Mouse (Mus musculus) kidney, adult 9 months (tissue): ENCODE data around the gene Cyth2.

Source experiments
- DNase-seq: peaks from one replicate; pipeline ENCODE4 v3.0.0; 2022

Gene Cyth2

DNA sequence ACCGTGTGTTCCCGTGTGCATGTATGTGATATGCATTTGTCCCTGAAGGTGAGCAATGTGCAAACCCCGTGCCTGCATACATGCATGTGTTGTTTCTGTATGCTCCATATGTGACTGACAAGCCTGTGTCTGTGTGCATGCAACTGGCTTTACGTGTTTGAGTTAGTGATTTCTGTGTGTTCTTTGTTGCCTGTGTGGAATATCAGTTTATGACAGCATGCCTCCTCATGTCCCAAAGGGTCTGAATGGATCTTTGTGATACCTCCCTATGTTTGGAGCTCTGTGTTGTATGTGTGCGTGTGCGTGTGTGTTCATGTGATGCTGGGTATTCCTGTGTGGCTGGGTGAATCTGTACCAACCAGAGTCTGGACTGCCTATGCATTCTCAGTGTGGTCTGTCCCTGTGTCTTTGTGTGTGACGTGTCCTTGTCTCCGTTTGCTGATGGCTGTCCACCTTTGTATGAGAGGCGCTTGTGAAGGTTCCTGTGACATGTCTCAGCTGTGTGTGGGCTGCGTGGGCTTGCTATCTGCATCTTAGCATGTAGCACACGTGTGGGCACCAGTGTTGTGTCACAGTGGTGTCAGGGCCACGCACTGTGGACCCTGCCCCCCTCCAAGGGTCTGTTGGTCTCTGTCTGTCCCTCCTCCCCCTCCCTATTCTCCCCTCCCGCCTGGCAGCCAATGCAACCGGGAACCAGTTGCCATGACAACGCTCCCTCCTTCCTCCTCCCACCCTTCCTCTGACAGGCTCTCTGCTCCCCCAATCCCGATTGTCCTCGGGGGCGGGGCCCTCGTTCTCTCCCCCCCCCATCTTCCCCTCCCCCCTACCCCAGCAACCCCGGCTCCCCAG is 29.6 kb downstream of the Cyth2 start, which contains the start of gene Sult2b1:
Sult2b1 (minus strand) TSS at position 146 of the 849 bp plus-strand sequence.
- DNase-seq, result peak; percentile 56

DNA sequence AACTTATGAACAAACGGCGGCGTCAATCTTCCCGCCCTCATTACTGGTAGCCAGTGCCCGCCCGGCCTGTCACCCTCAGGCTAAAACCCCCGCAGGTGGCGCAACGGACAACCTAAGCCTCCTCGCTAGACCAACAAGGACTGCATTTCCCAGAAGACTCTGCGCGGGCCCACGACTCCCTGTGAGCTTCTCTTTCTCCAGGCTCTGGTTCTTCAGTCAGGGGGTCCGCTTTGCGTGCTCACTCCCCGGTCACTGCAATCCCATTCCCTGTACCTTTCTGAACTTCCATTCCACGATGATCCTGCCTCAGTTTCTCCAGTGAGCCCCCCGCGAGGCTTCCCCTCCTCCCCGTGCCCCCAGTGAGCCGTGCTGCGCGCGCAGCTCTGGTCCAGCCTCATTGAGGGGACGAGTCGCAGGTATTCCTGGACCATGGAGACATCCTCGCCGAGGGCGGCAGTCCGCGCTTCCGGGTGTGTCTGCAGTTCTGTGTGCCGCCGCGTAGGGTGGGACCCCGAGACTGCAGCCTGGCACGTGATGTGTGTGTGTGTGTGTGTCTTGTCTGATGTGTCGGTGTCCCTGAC is 30.8 kb downstream of the Cyth2 start, which contains the start of gene Lmtk3:
Lmtk3 (plus strand) TSS at position 228 of the 581 bp plus-strand sequence.
- DNase-seq, result peak; percentile 54

DNA sequence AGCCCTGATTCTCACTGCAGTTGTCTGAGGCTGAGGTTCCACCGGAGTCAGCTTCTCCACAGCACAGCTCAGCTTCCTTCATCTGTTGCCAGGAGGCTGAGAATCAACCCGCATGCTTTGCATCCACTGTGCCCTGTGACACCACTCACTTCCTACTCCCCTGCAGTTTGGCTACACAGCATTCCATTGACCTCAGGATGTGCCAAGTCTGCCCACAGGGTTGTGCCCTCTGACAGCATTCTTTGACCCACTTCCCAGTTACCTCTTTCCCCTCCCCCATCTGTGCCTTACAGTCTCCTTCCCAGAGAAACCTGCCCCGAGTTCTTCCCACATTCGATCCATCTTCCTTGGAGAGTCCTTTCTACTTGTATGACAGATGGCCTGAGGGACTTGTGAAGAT is 32.1 kb downstream of the Cyth2 start:
- DNase-seq, result no peak

DNA sequence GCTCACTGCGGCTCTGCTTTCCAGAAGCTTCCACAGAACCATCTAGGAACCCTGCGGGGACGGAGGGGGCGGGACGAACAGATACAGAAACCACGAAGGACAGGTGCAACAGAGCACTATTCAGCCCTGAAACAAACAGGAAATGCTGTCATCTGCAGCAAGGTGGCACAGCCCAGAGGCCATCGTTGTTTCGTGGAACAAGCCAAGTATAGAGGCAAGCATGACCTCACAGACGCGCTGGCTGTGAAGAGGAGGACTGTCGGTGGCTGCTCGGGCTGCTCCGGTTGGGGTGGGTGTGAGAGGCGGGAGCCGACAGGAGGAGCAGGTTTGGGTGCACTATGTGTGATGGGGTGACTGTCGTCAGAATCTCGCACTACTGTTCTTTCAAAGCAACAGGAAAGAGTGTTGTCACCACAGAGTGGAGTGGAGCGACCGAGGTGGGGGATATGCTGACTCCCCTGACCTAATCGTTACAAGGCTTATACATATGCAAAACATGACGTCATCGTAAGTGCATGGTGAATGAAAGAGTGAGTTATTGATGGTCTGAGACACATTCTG is 35.2 kb downstream of the Cyth2 start:
- no peak for DNase-seq

DNA sequence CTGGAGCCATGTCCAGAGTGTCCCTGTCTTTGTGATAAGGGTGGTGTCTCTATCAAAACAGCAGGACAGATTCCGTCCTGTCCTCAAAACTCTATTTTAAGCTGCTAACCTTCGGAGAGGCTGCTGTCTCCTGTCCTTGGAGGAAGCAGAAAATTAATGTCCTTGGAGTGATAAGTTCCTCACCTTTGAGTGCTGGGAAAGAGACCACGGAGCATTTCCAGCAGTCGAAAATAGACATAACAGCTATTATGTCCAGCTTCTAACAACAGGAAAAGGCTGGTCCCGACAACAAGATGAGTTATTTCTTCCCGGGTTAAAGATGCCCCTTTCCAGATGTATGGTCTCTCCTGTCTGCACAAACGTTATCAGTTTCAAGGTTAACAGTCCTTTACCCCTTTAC is 39.1 kb downstream of the Cyth2 start:
- DNase-seq, result peak; percentile 58

DNA sequence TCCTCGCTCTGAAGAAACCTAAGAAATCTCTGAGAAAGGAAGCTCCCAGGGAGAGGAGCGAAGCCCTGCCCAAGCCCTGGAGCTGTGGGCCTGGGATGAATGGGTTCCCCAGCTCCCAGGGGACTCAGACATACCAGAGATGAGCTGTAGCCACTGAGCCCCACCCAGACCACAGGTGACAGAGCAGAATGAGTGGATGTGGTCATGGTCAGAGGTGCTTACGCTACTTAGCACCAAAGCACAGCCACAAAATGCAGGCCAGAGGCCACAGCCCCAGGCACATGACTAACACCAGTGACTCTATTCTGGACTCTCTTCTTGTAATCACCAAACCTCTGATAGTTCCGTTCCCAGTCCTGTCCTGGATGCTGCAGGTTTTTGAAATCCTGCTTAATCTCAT is 43.3 kb downstream of the Cyth2 start:
- DNase-seq, result no peak

DNA sequence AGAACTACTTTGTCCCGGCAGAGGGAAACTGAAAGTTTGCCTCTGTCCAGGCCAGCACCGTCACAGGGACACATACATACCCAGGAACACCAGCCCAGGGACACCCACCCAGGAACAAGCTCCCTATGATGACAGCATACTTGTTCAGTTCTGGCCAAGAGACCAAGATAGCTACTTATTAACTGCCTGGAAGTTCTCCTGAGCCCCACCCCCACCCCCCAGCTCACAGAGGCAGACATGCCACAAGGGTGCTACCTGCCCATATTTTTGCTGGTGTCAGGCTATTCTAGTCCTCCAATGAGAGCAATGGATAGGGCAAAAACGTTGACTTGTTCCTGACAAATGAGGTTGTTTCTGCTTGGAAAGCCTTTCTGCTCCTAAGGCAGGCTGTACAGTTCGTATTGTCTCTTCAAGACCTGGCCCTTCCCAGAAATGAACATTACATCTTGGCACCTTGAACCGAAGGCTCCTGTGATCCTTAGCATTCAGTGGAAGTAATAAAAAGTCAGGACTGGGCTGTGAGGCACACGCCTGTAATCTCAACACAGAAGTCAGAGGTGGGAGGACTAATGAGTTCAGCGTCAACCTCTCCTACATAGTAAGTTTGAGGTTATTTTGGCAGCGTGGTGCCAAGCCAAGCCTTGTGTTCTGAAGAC is 43.8 kb downstream of the Cyth2 start:
- peak; percentile 41 for DNase-seq

DNA sequence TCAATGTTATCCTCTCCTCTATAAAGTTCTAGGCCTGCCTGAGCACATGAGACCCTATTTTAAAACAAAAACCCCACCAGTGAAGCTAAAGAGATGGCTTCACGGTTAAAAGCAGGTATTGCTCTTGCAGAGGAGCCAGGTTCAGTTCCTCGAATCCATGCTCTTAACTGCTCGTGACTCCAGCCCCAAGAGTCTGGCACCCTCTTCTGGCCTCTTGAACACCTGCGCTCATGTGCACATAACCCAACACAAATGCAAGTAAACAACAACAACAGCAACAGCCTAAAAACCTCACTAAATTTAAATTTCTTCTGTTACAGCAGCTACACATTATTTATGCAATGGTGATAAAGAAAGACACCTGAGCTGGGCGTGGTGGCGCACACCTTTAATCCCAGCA is 46.9 kb downstream of the Cyth2 start:
- DNase-seq, result no peak

DNA sequence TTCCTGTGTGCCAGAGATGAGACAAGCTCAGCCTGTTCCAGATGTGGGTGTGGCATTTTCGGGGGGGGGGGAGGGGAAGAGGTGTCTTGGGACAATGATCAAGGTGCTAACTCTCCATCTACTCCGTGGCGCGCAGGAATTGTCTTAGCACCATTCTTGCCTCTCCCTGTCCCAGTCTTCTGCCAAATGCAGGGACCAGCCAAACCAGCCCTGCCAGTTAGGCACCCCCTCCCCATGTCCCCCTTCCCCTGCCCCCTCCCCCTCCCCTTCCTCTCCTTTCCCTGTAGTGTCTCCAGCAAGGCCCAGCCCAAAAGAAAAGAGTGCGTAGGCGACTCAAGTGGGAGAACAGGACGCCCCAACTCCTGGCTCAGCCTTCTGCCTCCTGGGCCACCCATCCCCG is 47.6 kb downstream of the Cyth2 start:
- DNase-seq, result no peak

DNA sequence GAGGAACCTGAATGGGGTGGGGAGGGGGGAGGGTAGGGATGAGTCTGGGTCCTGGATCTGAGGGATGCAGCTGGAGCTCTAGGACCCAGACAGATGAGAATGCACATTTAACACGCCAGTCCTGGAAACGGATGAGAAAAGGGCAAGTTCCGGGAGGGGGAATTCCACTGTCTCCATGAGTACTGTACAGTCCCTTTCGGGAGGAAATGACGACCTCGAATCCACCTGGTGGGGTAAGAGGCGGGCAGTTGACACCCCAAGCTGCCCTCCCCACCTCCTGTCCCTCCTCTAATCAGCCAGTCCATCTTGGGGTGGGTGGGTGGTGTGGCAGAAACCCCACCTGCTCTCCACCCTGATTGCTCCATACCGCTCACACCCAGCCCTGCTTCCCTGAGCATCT is 48.4 kb downstream of the Cyth2 start:
- DNase-seq, result no peak

DNA sequence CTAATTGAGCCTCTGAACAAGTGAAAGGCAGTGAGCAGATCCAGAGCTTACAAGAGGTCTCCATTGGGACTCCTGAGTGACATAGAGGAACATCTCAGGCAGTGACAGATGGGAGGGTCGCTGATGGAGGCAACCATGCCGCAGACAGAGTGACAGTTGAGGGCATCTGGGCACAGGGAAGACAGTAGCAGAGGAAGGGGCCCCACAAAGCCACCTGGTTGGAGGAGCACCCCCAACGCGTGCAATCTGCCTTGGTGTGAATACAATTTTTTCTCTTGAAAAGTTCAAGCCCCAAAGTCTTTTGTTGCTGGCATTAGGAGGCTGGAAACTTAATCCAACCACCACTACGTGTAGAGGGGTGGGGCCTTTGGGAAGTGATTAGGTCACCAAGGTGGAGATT is 54.2 kb downstream of the Cyth2 start:
- DNase-seq, result no peak

DNA sequence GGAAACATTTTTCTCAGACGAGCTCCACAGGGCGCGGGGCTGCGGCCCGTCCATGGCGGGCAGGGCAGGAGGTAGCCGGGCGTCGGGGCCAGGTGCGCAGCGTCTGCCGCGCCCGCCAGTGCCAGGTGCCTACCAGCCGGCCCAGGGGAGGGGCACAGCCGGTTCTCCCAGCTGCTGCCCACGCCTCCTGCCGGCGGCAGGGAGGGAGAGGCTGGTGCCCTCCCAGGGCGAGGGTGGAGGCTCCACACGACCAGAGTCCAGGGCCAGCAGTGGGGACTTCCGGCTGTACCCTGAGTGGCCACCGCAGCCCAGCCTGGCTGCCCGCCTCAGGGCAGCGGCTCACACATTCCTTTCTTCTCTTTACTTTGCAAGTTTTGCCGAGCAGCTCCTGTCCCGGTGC is 55.0 kb downstream of the Cyth2 start:
- DNase-seq, result peak; percentile 77
